Mouse (Mus musculus) hematopoietic stem cell, adult 5-6 weeks (primary cell): ENCODE data around the gene Cpne9. TPM values are rescaled to one million over a fixed set of nuclear protein-coding genes. Genes with fewer than 3 reads are reported as not detected.

Source experiments
- ATAC-seq, 2 experiments: fragments of 125-278 bp in 1 of 2; replicated peaks in 1 of 2; 2 replicates each; pipeline ENCODE4 v1.8.0; 2016 to 2017; ENCODE audit warnings: inconsistent platforms in 2 of 2, mild to moderate bottlenecking in 2 of 2, moderate number of reproducible peaks in 2 of 2, low read depth in 1 of 2, moderate TSS enrichment in 1 of 2; ENCODE audit not compliant: low FRiP score in 2 of 2, poor library complexity in 2 of 2, severe bottlenecking in 2 of 2, insufficient read depth in 1 of 2, low TSS enrichment in 1 of 2
- total RNA-seq: library from RNA; stranded (forward); fragments of 172-1452, 232-1000 nt; gene quantifications from 2 replicates; pipeline ENCODE4 v1.2.3, GENCODE M21; 2017

The Cpne9 gene
- 0.35 TPM in 1 of 2 replicates, not detected in the other for total RNA-seq

- peak in 1 of 2 experiments; percentile 34; a peak in 2 of 4 replicates for ATAC-seq
Observed at GRCm38 (mm10) chr6:113282101-113282802, at the start of gene Cpne9. TSS of gene Cpne9 (plus strand) at chr6:113282307.

DNA sequence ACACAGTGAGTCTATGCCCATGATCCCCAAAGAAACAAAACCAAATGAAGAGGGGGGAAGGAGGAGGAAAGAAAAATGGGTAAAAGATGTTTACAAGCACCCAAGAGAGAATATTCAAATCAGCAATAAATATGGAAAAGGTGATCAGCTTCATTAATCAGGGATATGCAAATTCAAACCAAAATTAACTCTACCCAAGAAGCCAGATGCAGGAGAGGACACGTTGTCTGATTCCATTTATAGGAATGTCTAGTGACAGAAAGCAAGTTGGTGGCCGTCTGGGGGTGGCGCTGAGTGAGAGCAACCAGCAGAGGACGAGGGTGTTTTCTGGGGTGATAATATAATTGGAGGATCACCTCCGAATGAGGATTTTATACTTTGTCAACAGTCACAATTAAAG, 47.0 kb upstream of the Cpne9 start:
- no peak for ATAC-seq

DNA sequence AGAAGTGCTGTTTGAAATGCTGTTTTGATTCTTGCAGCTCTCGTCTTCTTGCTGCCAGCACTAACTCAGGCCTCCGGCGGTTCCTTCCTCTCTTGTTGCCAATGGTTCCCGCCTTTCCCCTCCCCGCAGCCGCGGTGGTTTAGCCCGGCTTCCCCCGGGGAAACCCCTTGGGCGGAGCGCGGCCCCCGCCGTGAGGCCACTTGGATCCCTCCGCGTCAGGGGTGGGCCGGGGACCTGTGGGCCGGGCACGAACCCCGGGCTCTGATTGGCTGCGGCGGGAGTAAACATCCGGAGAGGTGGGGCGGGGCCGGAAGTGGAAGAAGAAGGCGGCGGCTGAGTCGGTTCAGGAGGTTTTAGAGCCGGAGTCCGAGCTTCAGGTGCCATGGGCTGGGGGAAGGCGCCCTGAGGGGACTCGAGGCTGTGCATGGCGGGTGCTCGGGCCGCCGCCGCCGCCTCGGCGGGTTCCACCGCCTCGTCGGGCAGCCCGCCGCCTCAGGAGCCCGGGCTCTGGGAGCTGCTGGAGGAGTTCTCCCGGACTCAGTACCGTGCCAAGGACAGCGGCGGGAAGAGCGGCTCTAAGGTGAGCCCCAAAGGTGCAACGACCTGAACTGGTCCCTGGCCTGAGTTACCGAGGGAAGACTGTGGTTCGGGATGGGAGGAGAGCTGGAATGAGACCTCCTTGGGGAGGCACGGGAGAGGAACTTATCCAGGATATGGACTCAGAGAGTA, 44.4 kb upstream of the Cpne9 start, which contains the start of gene Mtmr14:
Mtmr14 (plus strand) TSS at position 302 of the 729 bp plus-strand sequence.
- peak; percentile 98 to 99 for ATAC-seq

GRCm38 (mm10) chr6:113238442-113238841, 43.7 kb upstream of the Cpne9 start:
- ATAC-seq: peak in 1 of 2 experiments; percentile 37; a peak in 2 of 4 replicates

GRCm38 (mm10) chr6:113242753-113243152, 39.4 kb upstream of the Cpne9 start:
- ATAC-seq: no peak

DNA sequence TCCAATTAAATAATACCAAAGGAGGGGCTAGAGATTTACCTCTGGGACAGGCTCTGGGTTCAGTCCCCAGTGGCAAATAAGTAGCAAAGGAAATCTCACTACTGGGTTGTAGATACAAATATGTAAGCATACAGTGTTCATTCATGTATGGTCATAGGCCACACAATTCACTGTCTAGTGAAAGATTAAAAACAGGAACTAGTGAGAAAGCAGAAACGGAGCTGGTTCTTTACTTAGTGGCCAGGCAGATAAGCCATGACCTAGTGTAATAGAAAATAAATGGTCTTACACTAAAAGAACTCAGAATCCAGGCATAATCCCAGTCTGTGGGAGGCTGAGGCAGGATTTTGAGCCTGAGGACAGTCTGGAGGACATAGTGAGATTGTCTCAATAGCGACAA, 36.5 kb upstream of the Cpne9 start:
- peak; percentile 71 to 82; a peak in 3 of 4 replicates for ATAC-seq

DNA sequence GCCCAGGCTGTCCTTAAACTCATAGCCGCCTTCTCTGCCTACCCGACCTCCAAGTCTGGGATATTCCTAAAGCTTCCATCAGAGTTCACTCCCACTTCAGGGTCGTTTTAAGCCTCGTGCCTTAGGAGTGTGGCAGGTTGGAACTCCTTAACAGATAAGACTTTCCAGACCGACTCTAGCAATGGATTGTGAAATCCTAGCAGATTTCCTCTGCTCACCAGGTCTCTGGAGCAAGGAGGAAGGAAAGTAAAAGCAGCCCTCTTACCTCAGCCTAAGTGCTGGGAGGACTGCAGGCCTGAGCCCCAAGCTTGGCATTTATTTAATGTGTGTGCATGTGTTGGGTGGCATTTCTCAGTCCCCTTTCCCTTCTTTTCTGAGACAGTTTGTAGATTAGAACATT, 31.3 kb upstream of the Cpne9 start:
- no peak for ATAC-seq

- no peak for ATAC-seq
Observed at GRCm38 (mm10) chr6:113251921-113252320, 30.2 kb upstream of the Cpne9 start.

- peak; percentile 43 to 62; a peak in 3 of 4 replicates for ATAC-seq
Observed at GRCm38 (mm10) chr6:113254899-113255298, 27.2 kb upstream of the Cpne9 start.

DNA sequence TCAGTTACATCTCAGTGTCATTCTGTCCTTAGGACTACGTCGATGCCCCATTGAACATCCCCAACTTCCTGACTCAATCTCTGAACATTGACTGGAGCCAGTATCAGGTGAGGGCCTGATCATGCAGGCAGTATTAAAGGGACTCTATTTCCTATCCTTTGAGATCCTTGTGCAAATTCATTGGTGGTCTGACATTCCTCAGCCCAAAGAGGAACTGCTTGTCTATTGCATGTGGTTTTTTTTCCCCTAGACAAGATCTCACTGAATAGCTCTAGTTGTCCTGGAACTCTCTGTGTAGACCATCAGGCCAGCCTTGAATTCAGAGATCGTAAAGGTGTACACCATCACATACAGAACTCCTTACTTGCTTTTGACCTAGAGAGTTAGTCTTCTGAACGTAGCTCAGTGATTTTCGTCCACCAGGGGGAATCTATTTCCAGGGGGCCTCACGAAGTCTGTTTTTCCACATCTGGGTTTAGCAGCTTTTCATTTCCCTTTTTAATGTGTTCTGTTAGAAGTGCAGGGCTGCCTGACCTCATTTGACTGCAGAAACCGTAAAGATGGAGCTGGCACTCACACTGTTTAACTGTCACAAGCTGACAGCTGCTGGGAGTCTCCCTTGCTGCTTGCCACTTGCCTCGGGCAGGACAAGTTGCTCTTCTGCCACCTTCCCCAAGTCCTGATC, 20.8 kb upstream of the Cpne9 start:
- no peak for ATAC-seq

DNA sequence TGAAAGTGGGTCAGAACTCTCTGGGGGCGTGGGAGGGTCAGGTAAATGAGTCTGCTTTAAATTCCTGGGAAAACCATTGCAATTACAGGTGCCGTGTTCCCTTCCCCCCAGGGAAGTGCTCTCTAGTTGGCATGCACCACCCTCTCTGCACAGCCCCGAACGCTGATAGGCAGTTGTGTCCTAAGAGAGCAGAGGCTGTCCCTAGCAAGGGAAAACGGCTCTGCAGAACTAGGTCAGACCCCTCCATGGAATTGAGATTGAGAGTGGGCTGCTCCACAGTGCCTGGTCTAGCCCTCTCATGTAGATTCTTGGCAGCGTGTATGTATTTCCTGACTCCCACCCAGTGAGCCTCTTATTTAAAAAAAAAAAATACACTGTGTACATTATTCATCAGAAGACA, 18.6 kb upstream of the Cpne9 start:
- ATAC-seq: no peak

- no peak for ATAC-seq
Observed at GRCm38 (mm10) chr6:113264429-113264828, 17.7 kb upstream of the Cpne9 start.

DNA sequence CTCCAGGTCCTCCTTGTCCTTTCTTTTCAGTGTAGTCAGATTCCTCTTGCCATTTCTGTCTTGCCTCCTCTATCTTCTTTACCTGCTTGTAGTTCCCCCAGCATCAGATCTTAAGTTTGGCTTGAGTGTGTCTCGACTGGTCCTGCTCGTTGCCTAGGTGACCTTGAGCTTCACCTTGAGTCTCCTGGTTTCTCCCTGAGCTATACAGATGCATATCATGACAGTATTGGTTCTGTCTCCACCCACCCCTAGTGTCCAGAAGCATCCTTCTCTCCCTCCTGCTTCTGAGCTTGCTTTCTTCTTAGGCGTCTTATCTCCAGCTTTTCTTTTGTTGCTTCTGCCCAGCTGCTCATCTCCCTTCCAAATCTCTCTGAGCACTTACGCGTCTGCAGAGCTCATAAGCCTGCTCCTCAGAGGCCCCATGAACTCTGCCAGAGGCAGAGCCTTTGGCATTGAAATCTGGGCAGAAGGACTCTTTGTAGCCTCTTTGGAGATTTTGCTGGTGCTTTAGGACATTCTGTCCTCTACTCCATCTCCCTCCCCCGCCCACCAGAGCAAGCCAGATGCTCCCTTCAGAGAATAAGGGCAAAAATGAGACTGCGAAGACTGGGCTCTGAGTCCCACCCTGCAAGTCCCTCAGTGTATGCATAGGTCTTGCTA, 15.0 kb upstream of the Cpne9 start:
- no peak for ATAC-seq

GRCm38 (mm10) chr6:113267988-113268387, 14.1 kb upstream of the Cpne9 start:
- no peak for ATAC-seq

GRCm38 (mm10) chr6:113272365-113272764, 9.7 kb upstream of the Cpne9 start:
- no peak for ATAC-seq

DNA sequence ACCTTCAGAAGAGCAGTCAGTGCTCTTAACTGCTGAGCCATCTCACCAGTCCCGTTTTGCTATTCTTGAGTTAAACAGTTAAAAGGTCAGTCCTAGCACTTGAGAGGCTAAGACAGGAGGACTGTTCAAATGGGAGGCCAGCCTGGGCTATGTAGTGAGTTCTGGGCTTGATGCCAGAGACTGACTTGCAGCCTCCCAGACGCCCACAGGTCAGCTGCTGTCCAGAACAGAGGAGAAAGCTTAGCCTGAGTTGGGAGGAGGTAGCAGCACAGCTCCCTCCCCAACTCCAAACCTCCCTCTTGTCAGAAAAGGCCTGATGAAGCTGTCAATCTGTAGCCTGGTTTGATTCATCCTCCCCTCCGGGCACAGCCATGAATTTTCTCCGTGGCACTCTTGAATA, 5.3 kb upstream of the Cpne9 start:
- ATAC-seq: no peak

DNA sequence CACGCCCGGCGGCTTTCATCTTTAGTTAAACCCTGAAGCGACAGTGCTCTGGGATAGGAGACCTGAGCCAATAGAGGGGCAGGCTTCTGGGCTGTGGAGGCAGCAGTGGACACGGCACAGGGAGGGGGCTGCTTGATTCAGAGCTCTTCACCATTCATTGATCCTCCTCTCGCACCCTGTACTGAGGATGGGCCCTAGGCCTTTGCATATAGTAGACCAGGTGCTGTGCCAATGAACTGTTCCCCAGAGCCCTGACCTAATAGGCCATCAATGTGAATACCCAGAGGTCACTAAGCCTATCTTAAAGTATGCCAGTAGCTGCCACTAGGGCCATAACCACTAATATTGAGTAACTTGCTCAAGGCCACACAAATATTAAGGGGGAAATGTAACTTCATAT, 431 bp upstream of the Cpne9 start:
- ATAC-seq: no peak

GRCm38 (mm10) chr6:113282969-113283368, 862 bp downstream of the Cpne9 start:
- ATAC-seq: no peak
